Mouse (Mus musculus) spleen, adult 2 months (tissue): ENCODE measurements around the gene B3glct.

Source experiments
- CTCF ChIP-seq: fragments of 200-500 bp; IDR thresholded peaks from 2 replicates; pipeline ENCODE4 v1.5.1; 2011; ENCODE audit warnings: mild to moderate bottlenecking, inconsistent platforms; ENCODE audit not compliant: insufficient read depth, insufficient read length, insufficient replicate concordance; ENCODE audit errors: extremely low read depth
- POLR2A ChIP-seq: fragments of 200-500 bp; IDR thresholded peaks from 2 replicates; pipeline ENCODE4 v1.6.1; 2011; ENCODE audit warnings: low read depth, low read length, inconsistent platforms

DNA sequence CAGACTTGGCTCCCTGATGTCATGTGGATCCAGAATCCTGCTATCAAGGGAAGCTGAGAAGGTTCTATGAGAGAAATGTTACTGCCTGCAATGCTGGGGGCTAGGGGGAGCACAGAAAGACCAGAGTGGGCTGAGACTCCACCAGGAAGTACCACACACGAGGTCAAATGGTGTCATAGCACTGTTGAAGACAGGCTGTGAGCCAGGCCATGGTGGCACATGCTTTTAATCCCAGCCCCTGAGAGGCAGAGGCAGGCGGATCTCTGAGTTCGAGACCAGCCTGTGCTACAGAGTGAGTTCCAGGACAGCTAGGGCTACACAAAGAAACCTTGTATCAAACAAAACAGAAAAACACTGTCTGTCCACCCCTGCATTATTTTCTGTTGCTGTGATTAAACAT, 75.0 kb downstream of the B3glct start:
- TF ChIP-seq CTCF = no peak
- TF ChIP-seq POLR2A = no peak
